Mouse (Mus musculus) hindbrain, postnatal 0 days (tissue): ENCODE data around the gene Mgat5. TPM values are rescaled to one million over a fixed set of nuclear protein-coding genes. Genes with fewer than 3 reads are reported as not detected.

Experiments used
- ATAC-seq: fragments of 200-750 bp; cut with Nextera tagmentation; 2 replicates; pipeline ENCODE4 v1.8.0; 2017; ENCODE audit warnings: mild to moderate bottlenecking, moderate TSS enrichment, moderate library complexity
- DNase-seq: peaks from one replicate; pipeline ENCODE4 v3.0.0-alpha.2; 2015; ENCODE audit warnings: low spot score
- H3K27ac ChIP-seq: fragments of 300-500 bp; sonication (generic); 2 replicates; pipeline ENCODE4 v1.5.1; 2014; ENCODE audit warnings: mild to moderate bottlenecking
- H3K27me3 ChIP-seq: fragments of 300-500 bp; sonication (generic); 2 replicates; pipeline ENCODE4 v1.6.1; 2014; ENCODE audit warnings: low read length, mixed read lengths; ENCODE audit not compliant: insufficient read depth
- H3K36me3 ChIP-seq: fragments of 300-500 bp; sonication (generic); 2 replicates; pipeline ENCODE4 v1.6.1; 2014; ENCODE audit warnings: low read length, mixed read lengths; ENCODE audit not compliant: insufficient read depth
- H3K4me1 ChIP-seq: fragments of 300-500 bp; sonication (generic); 2 replicates; pipeline ENCODE4 v1.6.1; 2014; ENCODE audit warnings: antibody characterized with exemption, low read length, mixed read lengths; ENCODE audit not compliant: insufficient read depth
- H3K4me2 ChIP-seq: fragments of 300-500 bp; sonication (generic); 2 replicates; pipeline ENCODE4 v1.6.1; 2014; ENCODE audit warnings: low read depth, mild to moderate bottlenecking, low read length, moderate library complexity, mixed read lengths
- H3K4me3 ChIP-seq: fragments of 300-500 bp; sonication (generic); 2 replicates; pipeline ENCODE4 v1.5.1; 2014; ENCODE audit warnings: low read length
- H3K9ac ChIP-seq: fragments of 300-500 bp; sonication (generic); replicated peaks from 2 replicates; pipeline ENCODE4 v1.6.1; 2014; ENCODE audit warnings: mild to moderate bottlenecking, low read length, moderate library complexity, mixed read lengths
- H3K9me3 ChIP-seq: fragments of 300-500 bp; sonication (generic); 2 replicates; pipeline ENCODE4 v1.6.1; 2016; ENCODE audit warnings: low read length, mixed read lengths
- CTCF ChIP-seq: IDR thresholded peaks from 2 replicates; pipeline ENCODE4 v1.5.1; 2016; ENCODE audit warnings: antibody characterized with exemption, control low read depth, low read depth
- WGBS: fragments of 180-500 bp; shearing (Covaris S2); extraction: QIAGEN DNeasy Blood & Tissue Kit; methylation state at CpG from one replicate; pipeline ENCODE4 v1.1.7; 2014; 5-methylcytosine and 5-hydroxymethylcytosine counted together
- polyA plus RNA-seq: library from polyadenylated mRNA; unstranded; fragments of >200 nt; fragmentation: Nextera tagmentation; extraction: Ambion mirVana; gene quantifications from 2 replicates; pipeline ENCODE4 v1.2.1, GENCODE M21; 2015
- total RNA-seq: library from RNA; depleted of rRNA; stranded (reverse); fragments of >200 nt; gene quantifications from 2 replicates; pipeline ENCODE4 v1.2.3, GENCODE M21; 2014

Mgat5 gene
- total and polyA plus RNA-seq, 2 experiments from 2014 or later: 14.8 to 49.3 TPM

DNA sequence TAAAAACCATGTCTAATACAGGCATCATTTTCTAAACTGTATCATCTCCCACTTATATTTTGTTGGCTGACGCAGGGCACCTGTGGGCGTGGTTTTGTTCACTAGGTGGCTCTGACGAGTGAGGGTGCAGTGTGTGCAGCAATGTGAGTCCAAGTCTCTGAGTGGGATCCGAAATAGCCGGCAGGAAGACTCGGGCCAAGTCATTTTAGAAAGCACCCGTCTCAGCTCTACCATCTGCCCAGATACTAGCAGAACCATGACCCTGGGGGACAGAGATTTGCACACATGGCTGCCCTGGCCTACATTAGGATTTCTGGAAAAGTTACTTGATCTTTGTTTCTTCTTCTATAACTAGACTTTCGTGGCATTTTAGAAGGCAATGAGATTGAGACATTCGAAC, 135.5 kb downstream of the Mgat5 start:
- Histone ChIP-seq H3K9ac (no peak overlapping the region), H3K4me1 (peaks cover 11% of the 10 kb centered on the region), H3K9me3 (no peaks in the 10 kb centered on the region), H3K36me3 (no peaks in the 10 kb centered on the region), H3K4me2 (no peak overlapping the region), H3K27ac (no peak overlapping the region), H3K4me3 (no peak overlapping the region), H3K27me3 (no peaks in the 10 kb centered on the region)
- no peak for TF ChIP-seq CTCF
- no peak for DNase-seq
- no peak for ATAC-seq
- WGBS: 76% methylated on average over 9 of the region's 9 CpGs

DNA sequence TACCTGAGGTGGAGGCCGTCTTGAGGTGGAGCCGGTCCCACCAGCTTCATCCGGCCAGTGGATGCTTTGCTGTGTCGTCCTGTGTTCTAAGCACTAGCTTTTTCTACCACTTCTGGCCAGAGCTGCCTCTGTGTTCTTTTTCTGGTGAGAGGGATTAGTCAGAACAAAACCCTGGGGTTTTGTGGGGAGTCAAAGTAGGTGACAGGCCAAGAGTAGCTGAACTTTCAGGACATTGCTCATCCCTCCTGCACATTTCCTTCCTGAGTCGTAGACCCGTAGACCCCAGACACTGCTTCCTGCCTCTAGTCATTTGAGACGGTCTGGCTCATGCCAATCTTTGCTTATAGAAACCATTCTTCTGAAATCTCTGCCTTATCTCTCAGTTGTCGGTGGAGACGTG, 140.1 kb downstream of the Mgat5 start:
- H3K9ac ChIP-seq: no peak overlapping the region
- no peak overlapping the region for H3K4me3 ChIP-seq
- peaks cover 11% of the 10 kb centered on the region; the same call in 1 of the 2 replicates for H3K4me1 ChIP-seq
- H3K27me3 ChIP-seq: no peaks in the 10 kb centered on the region
- no peak for TF ChIP-seq CTCF
- H3K9me3 ChIP-seq: no peaks in the 10 kb centered on the region
- H3K36me3 ChIP-seq: no peaks in the 10 kb centered on the region; the same call in 1 of the 2 replicates
- DNase-seq (no peak), ATAC-seq (no peak)
- WGBS: 86% methylated on average over 9 of the region's 9 CpGs
- no peak overlapping the region for H3K4me2 ChIP-seq
- H3K27ac ChIP-seq: no peak overlapping the region

GRCm38 (mm10) chr1:127346596-127347139, 141.9 kb downstream of the Mgat5 start:
- H3K4me2 ChIP-seq: no peak overlapping the region
- no peaks in the 10 kb centered on the region for H3K27me3 ChIP-seq
- 52% methylated on average over 3 of the region's 3 CpGs for WGBS
- no peak overlapping the region for H3K9ac ChIP-seq
- H3K4me3 ChIP-seq: no peak overlapping the region
- no peaks in the 10 kb centered on the region for H3K9me3 ChIP-seq
- H3K4me1 ChIP-seq: peaks cover 11% of the 10 kb centered on the region; the same call in 1 of the 2 replicates
- DNase-seq (no peak), ATAC-seq (no peak)
- no peak for TF ChIP-seq CTCF
- H3K27ac ChIP-seq: no peak overlapping the region
- no peaks in the 10 kb centered on the region; the same call in 1 of the 2 replicates for H3K36me3 ChIP-seq

- Histone ChIP-seq H3K4me3 (no peak overlapping the region), H3K27me3 (no peaks in the 10 kb centered on the region), H3K36me3 (no peaks in the 10 kb centered on the region; the same call in 1 of the 2 replicates), H3K4me1 (peaks cover 11% of the 10 kb centered on the region; the same call in 1 of the 2 replicates), H3K9me3 (no peaks in the 10 kb centered on the region), H3K9ac (no peak overlapping the region), H3K27ac (peak overlapping the region; percentile 28; the same call in 1 of the 2 replicates), H3K4me2 (no peak overlapping the region)
- WGBS: 93% methylated on average over 3 of the region's 3 CpGs
- ATAC-seq: no peak
- DNase-seq: no peak
- TF ChIP-seq CTCF: no peak
These were observed 143.2 kb downstream of the Mgat5 start for GRCm38 (mm10) chr1:127347878-127348620.

- ATAC-seq (peak; percentile 79), DNase-seq (peak; percentile 68)
- no peak for TF ChIP-seq CTCF
- Histone ChIP-seq H3K27ac (peak overlapping the region; percentile 32; the same call in 1 of the 2 replicates), H3K4me3 (no peak overlapping the region), H3K4me1 (peaks cover 11% of the 10 kb centered on the region; the same call in 1 of the 2 replicates), H3K4me2 (no peak overlapping the region), H3K27me3 (no peaks in the 10 kb centered on the region), H3K9ac (no peak overlapping the region), H3K36me3 (no peaks in the 10 kb centered on the region; the same call in 1 of the 2 replicates), H3K9me3 (no peaks in the 10 kb centered on the region)
- whole genome bisulfite sequencing: 61% methylated on average over 9 of the region's 9 CpGs
These were observed 144.0 kb downstream of the Mgat5 start for GRCm38 (mm10) chr1:127348642-127349341.

- Histone ChIP-seq H3K27ac (peak overlapping the region; percentile 12; the same call in 1 of the 2 replicates), H3K9ac (no peak overlapping the region), H3K4me3 (no peak overlapping the region), H3K27me3 (no peaks in the 10 kb centered on the region), H3K9me3 (no peaks in the 10 kb centered on the region), H3K4me1 (peaks cover 11% of the 10 kb centered on the region; the same call in 1 of the 2 replicates), H3K4me2 (no peak overlapping the region), H3K36me3 (no peaks in the 10 kb centered on the region)
- no peak for DNase-seq
- TF ChIP-seq CTCF: no peak
- no peak for ATAC-seq
- WGBS: 83% methylated on average over 12 of the region's 12 CpGs
These were observed 146.7 kb downstream of the Mgat5 start for GRCm38 (mm10) chr1:127351380-127352057.
